Mouse (Mus musculus): Measurements from ENCODE around the gene Tet2.

- TF ChIP-seq POLR2A (IDR thresholded peaks at IDR 0.05; ENCODE audit: insufficient read depth, low read depth, low read length) (no peak), CTCF (IDR thresholded peaks at IDR 0.05; ENCODE audit: insufficient read depth, low read depth, low read length) (no peak)
These were observed 36.1 kb downstream of the Tet2 start for GRCm38 (mm10) chr3:133508881-133509280.
